Mouse (Mus musculus): Measurements from ENCODE around the gene Prpf4.

DNA sequence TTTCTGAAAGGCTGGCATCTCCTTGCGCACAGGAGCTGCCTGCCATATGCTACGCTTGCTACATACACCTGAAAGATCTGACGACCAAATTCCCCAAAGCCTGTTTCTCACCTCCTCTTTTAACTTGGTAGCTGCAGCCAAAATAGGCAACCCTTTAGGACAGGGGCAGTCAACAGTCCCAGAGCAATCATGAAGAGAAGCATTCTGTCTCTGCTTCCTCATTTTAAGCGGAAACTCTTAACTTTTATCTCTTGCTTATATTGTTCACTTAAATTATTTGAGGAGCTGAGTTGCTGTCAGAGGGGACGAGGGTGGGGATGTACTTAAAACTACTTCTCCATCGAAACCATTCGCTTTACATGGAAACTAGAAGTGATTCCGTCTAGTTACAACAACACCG is 21.0 kb downstream of the Prpf4 start:
- TF ChIP-seq TBP (conservative IDR thresholded peaks at IDR 0.05; ENCODE audit: low read depth, low read length) (no peak), BHLHE40 (IDR thresholded peaks at IDR 0.05; ENCODE audit: low read depth, low read length) (no peak), CTCF (conservative IDR thresholded peaks at IDR 0.05 in 1 of 2, IDR thresholded peaks at IDR 0.05 in 1 of 2; ENCODE audit: low read depth in 2 of 2, low read length in 2 of 2) (no peak), POLR2AphosphoS2 (IDR thresholded peaks at IDR 0.05; ENCODE audit: low read depth, low read length) (no peak), MYC (IDR thresholded peaks at IDR 0.05; ENCODE audit: low read depth, low read length) (no peak), MXI1 (IDR thresholded peaks at IDR 0.05; ENCODE audit: low read depth, low read length) (no peak), TCF12 (IDR thresholded peaks at IDR 0.05; ENCODE audit: low read depth, low read length) (no peak), EP300 (IDR thresholded peaks at IDR 0.05; ENCODE audit: low read length) (no peak), CHD2 (IDR thresholded peaks at IDR 0.05; ENCODE audit: low read length) (no peak), GABPA (IDR thresholded peaks at IDR 0.05; ENCODE audit: insufficient replicate concordance, low read depth, low read length) (no peak), USF1 (IDR thresholded peaks at IDR 0.05; ENCODE audit: low read depth, low read length) (no peak)
